Mouse (Mus musculus): ENCODE measurements around the gene Scarb2. TPM values are rescaled to one million over a fixed set of nuclear protein-coding genes. Genes with fewer than 3 reads are reported as not detected.

Scarb2 gene
- polyA plus RNA-seq, 1 experiment: 62.1 TPM

- Histone ChIP-seq H3K36me3 (ENCODE audit: control insufficient read depth, insufficient read depth, low read length, poor library complexity, severe bottlenecking) (peaks cover 25% of the 10 kb centered on the region), H3K9me3 (replicated peaks; ENCODE audit: control insufficient read depth, insufficient read depth, low read length, poor library complexity, severe bottlenecking) (no peaks in the 10 kb centered on the region), H3K27ac (ENCODE audit: insufficient read depth, low read length) (no peak overlapping the region), H3K4me1 (ENCODE audit: control insufficient read depth, insufficient read depth, low read length) (no peaks in the 10 kb centered on the region), H3K9ac (ENCODE audit: low read depth, poor library complexity, severe bottlenecking) (no peak overlapping the region), H3K27me3 (ENCODE audit: control insufficient read depth, insufficient read depth, low read length, poor library complexity, severe bottlenecking) (no peaks in the 10 kb centered on the region), H3K4me3 (ENCODE audit: low read depth, low read length) (no peak overlapping the region)
- no peak for TF ChIP-seq EP300 (IDR thresholded peaks at IDR 0.05; ENCODE audit: insufficient read depth, low read depth, low read length)
- TF ChIP-seq CTCF (IDR thresholded peaks at IDR 0.05; ENCODE audit: low read depth, low read length): no peak
- no peak for TF ChIP-seq POLR2A (IDR thresholded peaks at IDR 0.05; ENCODE audit: insufficient read depth, low read length)
Measured at GRCm38 (mm10) chr5:92413271-92413981, 93.2 kb downstream of the Scarb2 start.

GRCm38 (mm10) chr5:92411461-92412140, 95.0 kb downstream of the Scarb2 start:
- no peak overlapping the region for H3K27ac ChIP-seq (ENCODE audit: insufficient read depth, low read length)
- no peak overlapping the region for H3K9ac ChIP-seq (ENCODE audit: low read depth, poor library complexity, severe bottlenecking)
- peaks cover 9% of the 10 kb centered on the region for H3K36me3 ChIP-seq (ENCODE audit: control insufficient read depth, insufficient read depth, low read length, poor library complexity, severe bottlenecking)
- no peak overlapping the region for H3K4me3 ChIP-seq (ENCODE audit: low read depth, low read length)
- no peaks in the 10 kb centered on the region for H3K27me3 ChIP-seq (ENCODE audit: control insufficient read depth, insufficient read depth, low read length, poor library complexity, severe bottlenecking)
- H3K9me3 ChIP-seq (replicated peaks; ENCODE audit: control insufficient read depth, insufficient read depth, low read length, poor library complexity, severe bottlenecking): no peaks in the 10 kb centered on the region
- H3K4me1 ChIP-seq (ENCODE audit: control insufficient read depth, insufficient read depth, low read length): no peaks in the 10 kb centered on the region
- TF ChIP-seq POLR2A (IDR thresholded peaks at IDR 0.05; ENCODE audit: insufficient read depth, low read length): no peak
- TF ChIP-seq EP300 (IDR thresholded peaks at IDR 0.05; ENCODE audit: insufficient read depth, low read depth, low read length): no peak
- no peak for TF ChIP-seq CTCF (IDR thresholded peaks at IDR 0.05; ENCODE audit: low read depth, low read length)

- H3K4me1 ChIP-seq (ENCODE audit: control insufficient read depth, insufficient read depth, low read length): no peaks in the 10 kb centered on the region
- peaks cover 2% of the 10 kb centered on the region for H3K36me3 ChIP-seq (ENCODE audit: control insufficient read depth, insufficient read depth, low read length, poor library complexity, severe bottlenecking)
- no peak for TF ChIP-seq POLR2A (IDR thresholded peaks at IDR 0.05; ENCODE audit: insufficient read depth, low read length)
- no peak for TF ChIP-seq CTCF (IDR thresholded peaks at IDR 0.05; ENCODE audit: low read depth, low read length)
- no peak for TF ChIP-seq EP300 (IDR thresholded peaks at IDR 0.05; ENCODE audit: insufficient read depth, low read depth, low read length)
- H3K4me3 ChIP-seq (ENCODE audit: low read depth, low read length): no peak overlapping the region
- no peak overlapping the region for H3K27ac ChIP-seq (ENCODE audit: insufficient read depth, low read length)
- H3K27me3 ChIP-seq (ENCODE audit: control insufficient read depth, insufficient read depth, low read length, poor library complexity, severe bottlenecking): no peaks in the 10 kb centered on the region
- no peaks in the 10 kb centered on the region for H3K9me3 ChIP-seq (replicated peaks; ENCODE audit: control insufficient read depth, insufficient read depth, low read length, poor library complexity, severe bottlenecking)
- H3K9ac ChIP-seq (ENCODE audit: low read depth, poor library complexity, severe bottlenecking): no peak overlapping the region
Measured at GRCm38 (mm10) chr5:92410486-92410885, 96.1 kb downstream of the Scarb2 start.

GRCm38 (mm10) chr5:92409361-92410155, 97.1 kb downstream of the Scarb2 start:
- no peaks in the 10 kb centered on the region for H3K9me3 ChIP-seq (replicated peaks; ENCODE audit: control insufficient read depth, insufficient read depth, low read length, poor library complexity, severe bottlenecking)
- no peaks in the 10 kb centered on the region for H3K36me3 ChIP-seq (ENCODE audit: control insufficient read depth, insufficient read depth, low read length, poor library complexity, severe bottlenecking)
- no peaks in the 10 kb centered on the region for H3K4me1 ChIP-seq (ENCODE audit: control insufficient read depth, insufficient read depth, low read length)
- no peak overlapping the region for H3K27ac ChIP-seq (ENCODE audit: insufficient read depth, low read length)
- H3K4me3 ChIP-seq (ENCODE audit: low read depth, low read length): no peak overlapping the region
- no peaks in the 10 kb centered on the region for H3K27me3 ChIP-seq (ENCODE audit: control insufficient read depth, insufficient read depth, low read length, poor library complexity, severe bottlenecking)
- no peak overlapping the region for H3K9ac ChIP-seq (ENCODE audit: low read depth, poor library complexity, severe bottlenecking)
- TF ChIP-seq CTCF (IDR thresholded peaks at IDR 0.05; ENCODE audit: low read depth, low read length): no peak
- TF ChIP-seq EP300 (IDR thresholded peaks at IDR 0.05; ENCODE audit: insufficient read depth, low read depth, low read length): no peak
- no peak for TF ChIP-seq POLR2A (IDR thresholded peaks at IDR 0.05; ENCODE audit: insufficient read depth, low read length)

- Histone ChIP-seq H3K9me3 (replicated peaks; ENCODE audit: control insufficient read depth, insufficient read depth, low read length, poor library complexity, severe bottlenecking) (no peaks in the 10 kb centered on the region), H3K36me3 (ENCODE audit: control insufficient read depth, insufficient read depth, low read length, poor library complexity, severe bottlenecking) (no peaks in the 10 kb centered on the region), H3K27me3 (ENCODE audit: control insufficient read depth, insufficient read depth, low read length, poor library complexity, severe bottlenecking) (no peaks in the 10 kb centered on the region), H3K4me3 (ENCODE audit: low read depth, low read length) (no peak overlapping the region), H3K4me1 (ENCODE audit: control insufficient read depth, insufficient read depth, low read length) (no peaks in the 10 kb centered on the region), H3K9ac (ENCODE audit: low read depth, poor library complexity, severe bottlenecking) (no peak overlapping the region), H3K27ac (ENCODE audit: insufficient read depth, low read length) (no peak overlapping the region)
- TF ChIP-seq POLR2A (IDR thresholded peaks at IDR 0.05; ENCODE audit: insufficient read depth, low read length): no peak
- no peak for TF ChIP-seq EP300 (IDR thresholded peaks at IDR 0.05; ENCODE audit: insufficient read depth, low read depth, low read length)
- TF ChIP-seq CTCF (IDR thresholded peaks at IDR 0.05; ENCODE audit: low read depth, low read length): no peak
Measured at GRCm38 (mm10) chr5:92404400-92404678, 102.3 kb downstream of the Scarb2 start.

Data from ES-Bruce4 (cell line).